Mouse (Mus musculus) liver, postnatal 0 days (tissue): ENCODE measurements around the gene Olfr877.

ENCODE experiments used
- CTCF ChIP-seq: sonication (generic); IDR thresholded peaks from 2 replicates; pipeline ENCODE4 v1.5.1; 2016; ENCODE audit warnings: antibody characterized with exemption, low read depth
- EP300 ChIP-seq: IDR thresholded peaks from 2 replicates; pipeline ENCODE4 v1.6.1; 2016; ENCODE audit warnings: antibody characterized with exemption, low read depth, mild to moderate bottlenecking

GRCm38 (mm10) chr9:37871097-37871496 lies 17.0 kb downstream of the Olfr877 start:
- TF ChIP-seq CTCF (no peak), EP300 (no peak)
